Mouse (Mus musculus): ENCODE measurements around the gene Stim2. TPM values are rescaled to one million over a fixed set of nuclear protein-coding genes. Genes with fewer than 3 reads are reported as not detected.

Stim2 gene
- polyA plus RNA-seq, 1 experiment from 2014 or later = 23.0 TPM

GRCm38 (mm10) chr5:54155227-54155776 is 157.0 kb downstream of the Stim2 start:
- Histone ChIP-seq H3K36me3 (ENCODE audit: control insufficient read depth, insufficient read depth, low read length) (no peaks in the 10 kb centered on the region), H3K4me1 (ENCODE audit: control insufficient read depth, insufficient read depth, low read depth, low read length) (peaks cover 13% of the 10 kb centered on the region), H3K9me3 (ENCODE audit: control insufficient read depth, low read length) (no peaks in the 10 kb centered on the region), H3K4me2 (ENCODE audit: low read length) (peak overlapping the region; percentile 53), H3K27ac (ENCODE audit: low read depth, low read length) (peak overlapping the region; percentile 42; the same call in 1 of the 2 replicates), H3K27me3 (replicated peaks; ENCODE audit: control insufficient read depth, insufficient read depth, low read length) (no peaks in the 10 kb centered on the region), H3K4me3 (ENCODE audit: low read length) (peak overlapping the region; percentile 26), H3K9ac (ENCODE audit: low read depth, low read length) (peak overlapping the region; percentile 3; the same call in 1 of the 2 replicates)
- WGBS = 34% methylated on average over 12 of the region's 12 CpGs
- ATAC-seq = peak; percentile 70

GRCm38 (mm10) chr5:54155916-54156315 is 157.6 kb downstream of the Stim2 start:
- Histone ChIP-seq H3K9me3 (ENCODE audit: control insufficient read depth, low read length) (no peaks in the 10 kb centered on the region), H3K27me3 (replicated peaks; ENCODE audit: control insufficient read depth, insufficient read depth, low read length) (no peaks in the 10 kb centered on the region), H3K4me1 (ENCODE audit: control insufficient read depth, insufficient read depth, low read depth, low read length) (peaks cover 13% of the 10 kb centered on the region), H3K4me3 (ENCODE audit: low read length) (no peak overlapping the region), H3K4me2 (ENCODE audit: low read length) (no peak overlapping the region), H3K36me3 (ENCODE audit: control insufficient read depth, insufficient read depth, low read length) (no peaks in the 10 kb centered on the region), H3K9ac (ENCODE audit: low read depth, low read length) (no peak overlapping the region), H3K27ac (ENCODE audit: low read depth, low read length) (no peak overlapping the region)
- 0 out of 2 replicates have a peak, but pooled peaks have one; percentile 11 for ATAC-seq
- WGBS = 85% methylated on average over 4 of the region's 4 CpGs

GRCm38 (mm10) chr5:54156944-54157527 is 158.7 kb downstream of the Stim2 start:
- Histone ChIP-seq H3K4me1 (ENCODE audit: control insufficient read depth, insufficient read depth, low read depth, low read length) (peaks cover 13% of the 10 kb centered on the region), H3K4me3 (ENCODE audit: low read length) (no peak overlapping the region), H3K27me3 (replicated peaks; ENCODE audit: control insufficient read depth, insufficient read depth, low read length) (no peaks in the 10 kb centered on the region), H3K27ac (ENCODE audit: low read depth, low read length) (no peak overlapping the region), H3K36me3 (ENCODE audit: control insufficient read depth, insufficient read depth, low read length) (no peaks in the 10 kb centered on the region), H3K9me3 (ENCODE audit: control insufficient read depth, low read length) (no peaks in the 10 kb centered on the region), H3K9ac (ENCODE audit: low read depth, low read length) (no peak overlapping the region), H3K4me2 (ENCODE audit: low read length) (no peak overlapping the region)
- WGBS = 71% methylated on average over 11 of the region's 11 CpGs
- no peak for ATAC-seq

GRCm38 (mm10) chr5:54158230-54158629 is 159.9 kb downstream of the Stim2 start:
- ATAC-seq = no peak
- Histone ChIP-seq H3K9ac (ENCODE audit: low read depth, low read length) (no peak overlapping the region), H3K27me3 (replicated peaks; ENCODE audit: control insufficient read depth, insufficient read depth, low read length) (no peaks in the 10 kb centered on the region), H3K9me3 (ENCODE audit: control insufficient read depth, low read length) (no peaks in the 10 kb centered on the region), H3K36me3 (ENCODE audit: control insufficient read depth, insufficient read depth, low read length) (no peaks in the 10 kb centered on the region), H3K27ac (ENCODE audit: low read depth, low read length) (no peak overlapping the region), H3K4me1 (ENCODE audit: control insufficient read depth, insufficient read depth, low read depth, low read length) (peaks cover 13% of the 10 kb centered on the region), H3K4me3 (ENCODE audit: low read length) (no peak overlapping the region), H3K4me2 (ENCODE audit: low read length) (no peak overlapping the region)
- WGBS = 34% methylated on average over 9 of the region's 9 CpGs

GRCm38 (mm10) chr5:54159156-54159793 is 161.0 kb downstream of the Stim2 start:
- Histone ChIP-seq H3K27ac (ENCODE audit: low read depth, low read length) (peak overlapping the region; percentile 35; the same call in 1 of the 2 replicates), H3K4me1 (ENCODE audit: control insufficient read depth, insufficient read depth, low read depth, low read length) (peaks cover 16% of the 10 kb centered on the region), H3K4me2 (ENCODE audit: low read length) (peak overlapping the region; percentile 25), H3K9ac (ENCODE audit: low read depth, low read length) (peak overlapping the region; percentile 28; the same call in 1 of the 2 replicates), H3K4me3 (ENCODE audit: low read length) (no peak overlapping the region), H3K27me3 (replicated peaks; ENCODE audit: control insufficient read depth, insufficient read depth, low read length) (no peaks in the 10 kb centered on the region), H3K9me3 (ENCODE audit: control insufficient read depth, low read length) (no peaks in the 10 kb centered on the region), H3K36me3 (ENCODE audit: control insufficient read depth, insufficient read depth, low read length) (no peaks in the 10 kb centered on the region)
- 5% methylated on average over 6 of the region's 6 CpGs for WGBS
- ATAC-seq = peak; percentile 16; the same call in 1 of the 2 replicates

GRCm38 (mm10) chr5:54160561-54160960 is 162.3 kb downstream of the Stim2 start:
- Histone ChIP-seq H3K4me1 (ENCODE audit: control insufficient read depth, insufficient read depth, low read depth, low read length) (peaks cover 13% of the 10 kb centered on the region), H3K27me3 (replicated peaks; ENCODE audit: control insufficient read depth, insufficient read depth, low read length) (no peaks in the 10 kb centered on the region), H3K9ac (ENCODE audit: low read depth, low read length) (no peak overlapping the region), H3K27ac (ENCODE audit: low read depth, low read length) (no peak overlapping the region), H3K36me3 (ENCODE audit: control insufficient read depth, insufficient read depth, low read length) (no peaks in the 10 kb centered on the region), H3K4me2 (ENCODE audit: low read length) (no peak overlapping the region), H3K4me3 (ENCODE audit: low read length) (no peak overlapping the region), H3K9me3 (ENCODE audit: control insufficient read depth, low read length) (no peaks in the 10 kb centered on the region)
- 84% methylated on average over 4 of the region's 4 CpGs for WGBS
- ATAC-seq = no peak

- ATAC-seq = no peak
- no peak overlapping the region for H3K4me3 ChIP-seq (ENCODE audit: low read length)
- no peaks in the 10 kb centered on the region for H3K9me3 ChIP-seq (ENCODE audit: control insufficient read depth, low read length)
- H3K27ac ChIP-seq (ENCODE audit: low read depth, low read length) = no peak overlapping the region
- H3K4me1 ChIP-seq (ENCODE audit: control insufficient read depth, insufficient read depth, low read depth, low read length) = peaks cover 10% of the 10 kb centered on the region
- 54% methylated on average over 4 of the region's 4 CpGs for WGBS
- no peak overlapping the region for H3K9ac ChIP-seq (ENCODE audit: low read depth, low read length)
- H3K36me3 ChIP-seq (ENCODE audit: control insufficient read depth, insufficient read depth, low read length) = no peaks in the 10 kb centered on the region
- no peak overlapping the region for H3K4me2 ChIP-seq (ENCODE audit: low read length)
- no peaks in the 10 kb centered on the region for H3K27me3 ChIP-seq (replicated peaks; ENCODE audit: control insufficient read depth, insufficient read depth, low read length)
Observed at GRCm38 (mm10) chr5:54163890-54164289, 165.6 kb downstream of the Stim2 start.

Other genes with a start within 250 kb of the Stim2 start
- 75.2 and 76.4 TPM in 2 replicates for gene Tbc1d19, start 188.9 kb upstream of the Stim2 start, polyA plus RNA-seq (2015; fragmentation: Nextera tagmentation; extraction: Ambion mirVana)

All from hindbrain, embryonic 16.5 days (tissue).